Mouse (Mus musculus) cerebral cortex, adult 2 months (tissue): ENCODE measurements around the gene Wdr25.

ENCODE experiments used
- WGBS: fragments of 180-500 bp; shearing (Covaris S2); methylation state at CpG from one replicate; pipeline ENCODE4 v1.1.7; 2018; 5-methylcytosine and 5-hydroxymethylcytosine counted together

Wdr25 gene

DNA sequence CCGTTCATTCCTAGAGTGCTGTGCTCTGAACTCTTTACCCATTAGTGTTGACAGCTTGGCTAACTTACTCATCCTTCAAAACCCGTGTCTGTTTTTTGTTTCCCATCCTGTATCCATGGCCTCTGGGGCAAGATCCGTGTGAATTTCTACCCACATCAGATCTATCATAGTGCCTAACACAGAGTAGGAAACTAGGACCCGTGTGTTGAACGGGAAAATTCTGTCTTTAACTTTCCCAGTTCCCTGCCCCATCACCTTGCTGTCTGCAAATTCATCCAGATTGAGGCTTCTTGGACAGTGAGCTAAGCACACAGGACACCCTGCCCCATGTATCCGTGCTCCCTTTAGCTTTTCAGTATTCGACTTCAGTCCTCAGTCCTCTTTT, 993 bp downstream of the Wdr25 start:
- WGBS, result 0% methylated on average over 7 of the region's 7 CpGs

DNA sequence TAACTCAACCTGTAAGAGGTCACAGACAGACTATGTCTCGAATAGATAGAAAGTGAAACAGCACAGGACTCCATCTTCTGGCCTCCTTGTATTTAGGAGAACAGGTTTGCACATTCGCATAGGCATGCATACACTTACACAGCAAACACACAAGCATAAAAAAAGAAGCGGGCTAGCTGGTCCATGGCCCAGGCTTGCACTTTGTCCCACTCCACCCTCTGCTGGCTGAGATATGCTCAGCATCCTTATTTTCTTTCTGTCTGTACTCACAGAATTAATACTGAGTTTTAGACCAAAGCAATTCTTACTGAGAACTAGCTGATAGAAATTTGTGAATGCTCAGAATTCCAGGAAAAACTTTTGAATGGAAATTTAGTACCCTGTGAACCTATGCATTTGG, 2.6 kb downstream of the Wdr25 start:
- 56% methylated on average over 3 of the region's 3 CpGs for WGBS

DNA sequence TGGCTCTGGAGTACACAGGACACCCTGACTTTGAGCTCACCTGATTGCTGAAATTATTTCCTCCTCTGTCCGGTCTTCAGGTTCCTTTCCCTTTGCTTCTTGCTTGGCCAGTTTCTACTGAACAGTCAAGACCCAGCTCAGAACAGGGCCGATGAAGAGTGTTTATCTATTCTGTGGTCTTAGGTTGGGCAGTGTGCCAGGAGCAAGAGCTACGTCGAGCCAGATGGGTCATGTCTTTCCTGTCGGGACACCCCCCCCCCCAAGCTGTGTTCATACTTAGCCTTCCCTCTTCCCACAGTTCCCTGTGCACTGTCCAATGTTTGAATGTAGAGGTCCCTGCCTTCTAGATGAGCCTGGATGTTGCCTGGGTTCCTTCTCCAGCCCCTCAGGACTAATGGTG, 7.9 kb downstream of the Wdr25 start:
- 67% methylated on average over 5 of the region's 5 CpGs for WGBS

DNA sequence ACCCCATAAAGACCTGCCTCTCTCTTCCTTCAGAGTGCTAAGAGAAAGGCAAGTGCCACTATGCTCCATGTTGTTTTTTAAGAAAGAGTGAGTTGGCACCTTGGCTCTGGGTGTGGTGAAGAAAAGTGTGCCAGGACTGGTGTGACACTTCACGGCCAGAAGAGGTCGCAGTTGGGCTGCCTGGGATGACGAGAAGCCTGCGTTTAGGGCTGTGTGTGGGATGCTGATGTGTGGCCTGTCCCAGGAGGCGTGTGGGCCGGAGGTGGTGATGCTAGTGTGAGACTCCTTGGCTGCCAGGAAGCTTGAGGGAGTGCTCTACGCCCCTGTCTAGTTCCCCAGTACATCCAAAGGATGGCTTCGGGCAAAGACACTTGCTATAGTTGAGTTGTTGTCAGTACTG, 9.5 kb downstream of the Wdr25 start:
- WGBS, result 11% methylated on average over 8 of the region's 8 CpGs

DNA sequence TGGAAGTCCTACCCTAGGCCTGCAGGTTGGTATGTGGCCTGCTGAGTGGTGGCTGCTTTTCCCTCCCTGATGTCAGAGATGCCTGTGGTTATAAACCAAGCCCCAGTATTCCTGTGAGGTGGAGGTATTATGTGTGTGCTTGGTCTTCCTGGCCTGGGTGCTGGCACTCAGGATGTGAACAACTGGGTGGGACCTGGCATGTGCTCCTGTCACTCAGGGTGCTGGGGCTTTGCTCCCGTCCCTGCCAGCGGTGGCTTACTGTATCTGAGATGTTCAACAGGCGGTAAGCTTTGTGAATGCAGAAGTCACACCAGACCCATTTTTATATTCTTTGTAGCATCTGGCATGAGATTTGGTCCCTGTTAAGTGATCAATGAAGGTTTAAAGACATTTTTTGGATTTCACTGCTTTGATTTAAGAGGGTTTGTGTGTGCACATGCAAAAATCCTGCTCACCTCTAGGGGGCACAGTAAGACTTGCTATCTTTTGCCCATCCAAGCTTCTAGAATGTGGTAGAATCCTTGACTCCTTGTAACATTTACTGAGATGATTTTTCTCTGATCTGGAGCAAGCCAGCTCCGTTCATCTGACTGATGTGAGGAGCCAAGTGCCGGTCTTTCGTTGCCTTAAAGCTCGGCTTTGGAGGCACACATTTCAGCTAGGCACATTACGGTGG, 10.3 kb downstream of the Wdr25 start:
- 46% methylated on average over 8 of the region's 8 CpGs for WGBS

DNA sequence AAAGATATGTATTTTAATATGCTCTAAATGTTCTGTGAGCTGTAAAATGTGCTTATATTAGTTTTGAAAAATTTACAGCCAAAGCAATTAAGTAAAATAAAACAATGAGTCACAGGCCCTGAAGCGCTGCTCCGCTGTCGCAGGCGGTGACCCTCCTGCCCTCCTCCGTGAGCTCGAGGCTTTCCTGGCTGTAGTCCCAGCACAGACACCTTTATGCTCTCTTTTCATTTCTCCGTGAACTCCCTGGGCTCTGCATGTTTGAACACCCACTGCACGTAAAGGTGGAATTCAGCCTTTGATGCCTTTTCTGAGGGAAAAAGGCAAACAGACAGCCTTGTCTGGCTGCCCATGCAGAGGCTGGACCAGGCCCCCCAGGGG, 10.8 kb downstream of the Wdr25 start:
- whole genome bisulfite sequencing, result 40% methylated on average over 8 of the region's 8 CpGs

DNA sequence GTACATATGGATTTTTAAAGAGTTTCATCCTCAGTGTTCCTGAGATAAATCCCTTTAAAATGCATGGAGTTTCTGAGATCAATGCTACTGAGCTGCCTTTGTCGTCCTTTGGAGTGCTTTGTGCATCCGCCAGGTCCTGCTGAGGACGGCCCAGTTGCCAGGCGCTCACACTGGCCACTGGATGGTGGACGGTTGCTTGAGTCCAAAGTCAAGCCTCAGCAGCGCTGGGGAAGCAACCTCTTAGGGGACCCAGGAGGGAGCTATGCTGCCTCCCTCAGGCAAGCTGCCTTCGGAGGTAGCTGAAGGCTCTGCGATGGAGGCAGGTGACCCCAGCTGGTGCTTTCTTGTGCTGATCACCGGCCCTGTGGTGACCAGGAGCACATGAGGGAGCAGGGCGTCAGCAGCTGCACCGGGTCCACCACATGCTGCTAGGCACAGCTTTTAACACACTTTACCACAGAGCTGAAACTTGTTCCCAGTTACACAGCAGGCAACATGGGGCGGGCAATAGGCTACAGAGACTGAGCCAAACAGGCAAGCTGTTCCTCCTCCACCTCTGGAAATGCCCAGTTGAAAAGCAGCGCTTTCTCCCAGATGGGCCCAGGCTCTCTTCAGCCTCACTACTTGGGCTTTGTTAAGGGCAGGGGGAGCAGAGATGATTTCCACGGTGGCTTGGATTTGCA, 12.3 kb downstream of the Wdr25 start:
- WGBS, result 75% methylated on average over 14 of the region's 14 CpGs

DNA sequence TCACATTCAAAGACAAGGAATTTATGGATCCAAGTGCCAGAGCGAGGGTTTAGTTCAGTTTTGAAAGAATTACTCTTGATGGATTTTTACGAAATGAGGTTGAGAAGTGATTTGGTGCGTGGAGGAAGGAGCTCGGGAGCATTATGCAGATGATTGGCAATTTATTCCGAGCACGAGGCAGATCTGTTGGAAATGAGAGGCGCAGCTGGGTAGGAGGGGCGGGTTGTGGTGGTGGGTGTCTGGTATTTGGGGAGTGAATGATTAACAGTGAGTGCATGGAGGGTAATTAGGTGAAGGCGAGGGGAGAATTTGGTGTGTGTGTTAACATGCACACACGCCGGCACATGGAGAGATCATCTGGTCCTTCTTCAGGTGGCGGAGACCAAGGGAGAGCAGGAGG, 13.0 kb downstream of the Wdr25 start:
- WGBS, result 79% methylated on average over 12 of the region's 12 CpGs

DNA sequence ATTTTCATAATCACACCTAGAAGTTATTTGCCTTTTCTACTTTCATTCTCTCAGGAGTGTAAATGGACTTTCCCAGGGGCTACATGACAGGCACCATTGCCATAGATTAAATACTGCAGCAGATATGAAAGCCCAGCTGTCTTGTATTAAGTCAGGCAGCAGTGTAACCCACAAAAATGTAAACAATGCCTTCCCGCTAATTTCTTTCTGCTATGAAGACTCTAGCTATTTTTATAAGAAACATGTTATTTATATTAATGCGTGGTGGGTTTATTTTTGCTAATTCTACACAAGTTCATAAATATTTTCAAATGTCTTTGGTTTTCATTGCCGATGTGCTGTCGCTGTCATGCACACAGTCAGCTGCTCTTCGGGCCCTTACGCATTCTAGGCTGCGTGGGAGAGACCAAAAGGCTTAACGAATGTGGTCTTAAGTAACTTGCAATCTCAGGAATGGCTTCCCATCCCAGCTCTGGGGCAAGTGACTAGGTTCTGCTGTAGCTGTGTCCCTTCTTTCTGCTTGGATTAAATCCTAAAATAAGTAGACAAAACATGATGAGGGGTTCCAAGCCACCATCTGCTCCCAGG, 16.5 kb downstream of the Wdr25 start:
- WGBS, result 89% methylated on average over 8 of the region's 8 CpGs

DNA sequence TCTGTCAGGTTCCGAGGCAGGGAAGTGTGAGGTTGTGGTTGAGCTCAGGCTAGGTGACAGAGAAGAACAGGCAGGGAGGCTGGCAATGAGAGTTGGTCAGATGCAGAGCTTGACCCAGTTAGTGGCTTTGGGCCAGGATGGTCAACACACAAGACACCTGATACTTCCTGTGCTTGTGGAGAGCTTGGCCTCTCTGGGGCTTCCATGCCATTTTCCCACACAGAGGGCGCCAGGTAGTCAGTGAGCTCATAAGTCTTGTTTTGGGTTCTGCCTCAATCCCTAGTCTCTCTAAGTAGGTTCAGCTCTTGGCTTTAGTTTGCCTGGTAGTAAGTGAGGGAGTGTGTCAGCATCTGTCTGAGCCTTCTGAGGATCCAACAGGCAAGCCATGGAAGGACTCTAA, 19.0 kb downstream of the Wdr25 start:
- 98% methylated on average over 2 of the region's 2 CpGs for WGBS

DNA sequence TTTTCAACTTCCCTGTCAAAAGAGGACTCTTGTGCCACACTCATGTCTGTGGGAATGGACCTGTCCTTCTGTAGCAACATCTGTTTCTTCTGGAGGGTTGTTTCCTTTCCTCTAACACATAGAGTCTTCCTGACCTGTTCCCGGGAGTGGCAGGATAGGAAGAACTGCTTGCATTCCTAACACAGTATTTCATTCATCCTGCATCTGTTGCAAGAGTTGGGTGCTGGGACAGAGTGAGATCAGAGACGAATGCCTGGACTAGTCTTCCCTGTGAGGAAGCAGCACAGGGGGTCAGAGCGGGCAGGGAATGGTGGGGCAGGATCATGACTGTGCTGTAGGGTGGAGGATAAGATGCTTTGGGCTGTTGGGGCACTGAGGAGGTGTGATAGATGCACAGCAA, 20.8 kb downstream of the Wdr25 start:
- 56% methylated on average over 3 of the region's 3 CpGs for WGBS

DNA sequence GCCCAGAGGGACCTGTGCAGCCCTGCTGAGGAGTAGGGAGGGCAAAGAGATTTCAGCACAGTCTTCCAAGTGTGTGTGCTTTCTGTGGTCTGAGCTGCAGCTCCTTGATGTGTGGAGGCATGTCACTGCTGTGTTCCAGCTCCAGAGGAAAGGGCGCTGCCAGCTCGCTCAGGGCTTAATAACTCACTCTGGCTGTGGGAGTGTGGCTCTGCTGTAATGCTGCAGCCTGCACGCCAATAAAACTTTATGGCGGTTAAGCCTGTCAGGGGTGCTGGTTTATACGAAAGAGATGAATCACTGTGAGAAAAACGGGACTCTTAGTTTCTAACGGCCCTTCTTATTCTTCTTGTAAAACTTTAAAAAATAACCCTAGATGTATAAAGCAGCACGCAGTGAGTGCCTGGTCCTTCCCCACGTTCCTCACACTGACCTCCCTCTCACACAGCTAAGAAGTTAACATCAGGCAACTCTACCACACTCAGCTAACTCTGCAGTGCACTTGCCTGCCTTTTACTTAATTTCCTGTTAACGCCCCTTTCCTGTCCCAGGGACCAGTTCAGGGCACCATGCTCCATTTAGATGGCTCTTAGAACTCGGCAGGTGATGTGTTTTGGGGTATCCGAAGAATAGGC, 21.4 kb downstream of the Wdr25 start:
- WGBS, result 66% methylated on average over 12 of the region's 12 CpGs

DNA sequence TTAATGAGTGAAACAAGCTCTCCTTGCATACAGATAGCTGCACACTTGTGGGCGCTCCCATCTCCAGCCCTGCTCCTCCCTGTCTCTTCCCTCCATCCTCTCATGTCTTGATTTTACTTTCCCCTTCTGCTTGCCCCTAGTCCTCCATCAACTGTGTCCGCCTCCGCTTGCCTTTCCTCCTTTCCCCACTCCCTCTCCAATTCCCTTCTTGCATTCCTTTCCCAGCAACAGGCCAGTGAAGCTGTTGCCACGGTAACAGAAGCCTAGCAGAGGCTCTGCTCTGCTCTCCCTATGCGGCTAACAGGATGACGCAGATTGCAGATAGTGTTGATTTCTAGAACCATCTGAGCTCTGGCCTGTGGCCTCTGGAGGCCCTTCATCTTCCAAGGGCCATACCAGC, 22.5 kb downstream of the Wdr25 start:
- WGBS, result 33% methylated on average over 6 of the region's 6 CpGs

DNA sequence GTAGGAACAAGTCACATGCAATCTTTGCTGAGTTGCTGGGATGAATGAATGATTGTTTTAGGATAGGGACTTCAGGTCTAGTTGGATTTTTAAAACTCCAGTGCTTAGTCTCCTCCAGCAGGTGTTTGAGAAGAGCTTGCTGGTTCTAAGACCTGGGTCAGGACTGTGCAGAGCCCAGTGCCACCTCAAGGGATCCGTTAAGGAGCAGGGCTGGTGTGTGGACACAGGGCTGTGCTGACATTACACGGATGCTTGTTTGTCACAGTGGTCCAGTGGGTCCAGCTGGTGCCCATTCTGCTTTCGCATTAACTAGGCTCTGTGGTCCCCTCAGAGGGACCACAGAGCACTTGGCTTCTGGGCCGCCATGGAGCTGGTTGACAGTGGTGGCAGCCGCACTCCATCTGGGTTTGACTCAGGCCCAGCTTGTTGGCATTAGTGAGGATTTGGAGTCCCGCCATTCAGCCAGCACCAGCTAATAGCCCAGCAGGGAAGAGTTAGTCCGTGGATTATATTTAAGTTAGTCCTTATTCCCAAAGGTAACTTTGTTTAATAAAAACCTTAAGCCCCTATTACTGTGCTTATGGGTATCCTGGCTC, 23.1 kb downstream of the Wdr25 start:
- WGBS, result 56% methylated on average over 7 of the region's 7 CpGs

DNA sequence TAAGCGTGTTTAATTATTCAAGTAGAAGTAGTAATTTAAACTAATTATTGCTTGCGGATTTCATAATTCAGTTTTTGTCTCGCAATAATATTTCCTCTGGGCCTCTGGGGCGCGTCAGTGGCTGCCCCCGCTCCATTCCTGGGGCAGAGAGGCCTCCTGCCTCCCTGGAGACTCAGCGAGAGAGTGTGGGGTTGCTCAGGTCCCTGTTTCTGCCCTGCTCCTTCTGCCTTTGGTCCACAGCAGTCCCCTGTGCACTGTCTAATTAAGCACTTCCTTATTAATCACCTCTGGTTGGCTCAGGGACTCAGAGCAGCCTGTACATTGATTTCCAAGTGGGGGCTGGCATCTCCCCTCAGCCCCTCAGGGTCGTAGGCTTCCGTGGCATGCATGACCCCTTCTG, 24.1 kb downstream of the Wdr25 start:
- 72% methylated on average over 9 of the region's 9 CpGs for WGBS

DNA sequence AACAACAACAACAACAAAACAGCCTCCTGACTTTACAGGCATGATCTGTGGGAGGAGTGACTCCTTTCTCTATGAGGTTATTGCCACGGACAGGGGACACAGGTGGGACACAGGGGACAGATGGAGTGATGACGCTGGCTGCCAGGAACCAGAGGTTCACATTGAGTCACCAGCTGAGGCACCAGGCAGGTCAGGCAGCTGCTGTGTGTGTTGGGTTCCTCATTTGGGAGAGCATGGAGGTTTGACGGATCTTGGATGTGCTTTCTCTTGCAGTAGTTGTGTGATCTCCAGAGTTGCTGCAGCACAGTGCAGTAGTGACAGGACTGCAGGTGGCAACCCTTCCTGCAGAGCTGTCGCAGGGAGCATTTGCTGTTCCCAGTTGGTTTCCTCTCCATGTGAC, 25.3 kb downstream of the Wdr25 start:
- 77% methylated on average over 4 of the region's 4 CpGs for WGBS

DNA sequence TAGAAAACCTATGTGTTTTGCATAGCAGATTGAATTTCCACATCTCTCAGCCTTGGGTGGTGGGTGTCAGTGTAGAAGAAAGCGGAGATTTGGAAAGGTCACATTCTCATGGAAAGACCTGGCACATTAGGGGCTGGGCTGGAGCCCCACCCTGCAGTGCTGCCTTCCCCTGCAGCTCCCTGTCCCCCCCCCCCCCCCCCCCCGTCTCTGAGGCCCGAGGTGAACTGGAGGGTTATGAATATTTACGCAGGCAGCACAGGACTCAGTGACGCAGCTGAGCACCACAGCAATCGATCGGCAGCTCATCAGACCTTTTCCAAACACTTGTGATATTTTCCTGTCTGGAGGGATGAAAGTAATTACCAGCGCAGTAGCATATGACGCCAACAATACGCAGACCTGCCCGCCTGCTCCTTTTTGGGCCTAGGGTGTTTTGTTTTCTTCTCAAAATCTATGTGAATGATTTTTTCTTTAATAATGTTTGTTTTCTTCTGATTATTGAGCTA, 33.2 kb downstream of the Wdr25 start:
- 76% methylated on average over 8 of the region's 11 CpGs for WGBS

DNA sequence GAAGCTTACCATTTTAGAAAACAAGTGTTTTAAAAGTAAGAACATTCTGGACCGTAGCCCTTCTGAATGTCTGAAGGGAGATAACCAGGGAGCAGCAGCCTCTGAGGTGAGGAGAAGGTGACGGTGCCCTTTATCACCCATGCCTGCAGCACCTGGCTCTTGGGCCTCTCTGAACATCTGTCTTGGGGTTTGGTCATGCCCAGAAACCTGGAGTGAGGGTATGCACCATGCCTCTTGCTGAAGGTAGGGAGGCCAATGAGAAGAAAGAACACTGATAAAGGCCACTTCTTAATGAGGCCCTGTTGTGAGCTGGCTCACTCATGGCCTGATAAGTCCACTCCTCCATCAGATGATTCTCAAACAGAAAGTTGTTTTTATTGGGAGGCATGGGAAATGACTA, 34.8 kb downstream of the Wdr25 start:
- WGBS, result 98% methylated on average over 2 of the region's 2 CpGs

DNA sequence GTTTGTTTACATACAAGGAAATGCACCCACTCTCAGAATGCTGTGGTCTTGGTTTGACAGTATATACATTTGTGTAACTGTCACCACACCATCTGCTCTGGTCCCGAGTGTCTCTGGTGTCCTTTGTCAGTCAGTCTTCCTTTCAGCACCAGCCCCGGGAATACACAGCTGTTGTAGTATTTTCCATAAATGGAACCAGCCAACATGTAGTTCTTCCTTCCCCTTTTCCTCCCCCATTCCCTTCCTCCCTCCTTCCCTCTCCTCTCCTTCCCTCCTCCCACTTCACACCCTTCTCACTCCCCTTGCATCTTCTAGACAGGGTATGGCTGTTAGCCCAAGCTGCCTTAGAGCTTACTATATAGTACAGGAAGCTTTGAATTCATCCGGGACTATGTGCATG, 36.0 kb downstream of the Wdr25 start:
- 36% methylated on average over 3 of the region's 3 CpGs for WGBS

DNA sequence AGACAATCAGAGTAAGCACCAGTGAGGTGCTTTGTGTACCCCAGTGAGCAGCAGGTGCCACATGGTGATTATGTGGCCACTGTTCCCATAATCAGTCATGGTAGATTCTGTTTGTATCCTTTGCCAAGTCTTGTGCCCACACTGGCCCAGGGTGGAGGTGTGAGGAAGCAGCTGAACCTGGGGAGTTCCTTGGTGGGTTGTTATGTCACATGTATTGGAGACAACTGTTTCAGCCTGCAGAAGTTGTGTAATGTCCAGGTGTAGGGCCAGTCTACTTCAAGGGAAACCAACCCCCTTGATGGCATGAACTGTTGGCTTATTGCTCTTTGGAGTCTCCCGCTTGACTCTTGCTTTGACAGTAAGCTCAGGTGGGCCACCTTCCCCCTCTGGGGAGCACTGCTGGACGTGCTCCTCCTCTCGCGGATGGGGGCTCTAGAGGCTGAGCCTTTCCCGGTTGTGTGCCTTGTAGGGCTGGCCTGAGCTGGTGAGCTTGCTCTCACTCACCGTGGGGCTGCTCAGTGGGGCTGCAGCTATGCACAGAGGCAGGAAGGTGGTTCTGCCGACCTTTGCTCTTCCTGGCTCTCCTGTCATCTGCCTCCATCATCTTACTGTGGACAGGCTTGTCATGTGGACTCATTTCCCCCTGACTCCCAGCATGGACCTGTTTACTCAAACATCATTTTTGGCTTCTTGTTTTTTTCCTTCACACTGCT, 38.1 kb downstream of the Wdr25 start:
- 74% methylated on average over 7 of the region's 7 CpGs for WGBS

DNA sequence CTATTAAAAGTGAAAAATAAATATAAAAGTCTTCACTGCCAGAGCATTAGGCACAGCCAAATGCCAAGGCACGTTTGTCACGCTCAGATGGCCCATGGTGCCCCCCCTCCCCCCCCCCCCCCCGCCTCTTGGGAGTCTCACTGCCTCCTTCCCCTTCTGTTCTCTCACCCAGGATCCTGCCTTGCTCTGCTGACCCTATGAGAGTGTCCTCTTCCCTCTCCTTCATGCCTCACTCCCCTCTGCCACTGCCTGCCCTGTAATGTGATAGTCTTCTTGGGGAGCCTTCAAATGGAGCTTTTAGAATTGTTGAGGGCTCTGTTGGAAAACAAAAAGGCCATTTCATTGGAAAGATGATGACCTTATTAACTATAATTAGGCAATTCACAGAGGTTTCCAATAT, 38.7 kb downstream of the Wdr25 start:
- 44% methylated on average over 3 of the region's 3 CpGs for WGBS

DNA sequence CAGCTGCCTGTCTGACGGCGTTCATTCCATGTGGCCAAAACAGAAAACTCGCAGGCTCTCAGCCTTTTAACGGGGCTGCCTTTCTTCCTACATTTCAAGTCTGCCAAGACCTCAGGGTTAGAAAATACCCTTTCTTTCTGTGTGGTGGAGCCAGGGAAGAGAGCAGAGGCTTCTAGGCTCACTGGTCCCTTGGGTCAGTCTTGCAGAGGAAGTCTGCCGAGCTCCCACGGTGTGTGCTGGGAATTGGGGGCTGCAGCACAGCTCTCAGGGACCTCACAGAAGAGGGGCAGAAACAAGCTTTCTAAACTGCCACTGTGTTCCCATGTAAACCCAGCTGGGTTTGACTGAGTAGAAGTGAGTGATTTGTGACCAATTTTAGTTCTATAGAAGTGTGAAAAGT, 40.8 kb downstream of the Wdr25 start:
- WGBS, result 67% methylated on average over 6 of the region's 6 CpGs
